Comparison of ENCODE assay signal across 7 mouse cellular contexts in genomic region chr19:60889714-60890315, GRCm38 (mm10). TPM values are rescaled to one million over a fixed set of nuclear protein-coding genes. Genes with fewer than 3 reads are reported as not detected.
DNase-seq lines count a peak whose midpoint lies in the region; ATAC-seq and TF ChIP-seq lines count a peak whose summit lies in the region.

Gene Grk5, plus strand, starts transcription at chr19:60889749.

- no peaks in the 10 kb centered on the region for H3K27me3 ChIP-seq in embryonic facial prominence, embryonic 12.5 days
- no peaks in the 10 kb centered on the region for H3K27me3 ChIP-seq in kidney, adult 2 months (replicated peaks; ENCODE audit: control insufficient read depth, insufficient read depth, low read length)
- H3K27me3 ChIP-seq in limb, embryonic 12.5 days: no peaks in the 10 kb centered on the region
- no peaks in the 10 kb centered on the region for H3K27me3 ChIP-seq in midbrain, embryonic 15.5 days (replicated peaks)
- H3K27me3 ChIP-seq in spleen, adult 2 months (ENCODE audit: control insufficient read depth, insufficient read depth, low read length): no peaks in the 10 kb centered on the region

- peaks cover 7% of the 10 kb centered on the region; the same call in 1 of the 2 replicates for H3K4me1 ChIP-seq in embryonic facial prominence, embryonic 12.5 days
- peaks cover 3% of the 10 kb centered on the region; the same call in 1 of the 2 replicates for H3K4me1 ChIP-seq in kidney, adult 2 months (ENCODE audit: control insufficient read depth, insufficient read depth, low read length)
- H3K4me1 ChIP-seq in limb, embryonic 12.5 days (replicated peaks): peaks cover 14% of the 10 kb centered on the region; the same call in 1 of the 2 replicates
- H3K4me1 ChIP-seq in midbrain, embryonic 15.5 days: peaks cover 24% of the 10 kb centered on the region
- no peaks in the 10 kb centered on the region; the same call in 1 of the 2 replicates for H3K4me1 ChIP-seq in spleen, adult 2 months (ENCODE audit: control insufficient read depth, insufficient read depth, insufficient read length)

- DNase-seq in adrenal gland, postnatal 25 days: peak; percentile 97
- peak; percentile 97 to 98 for DNase-seq in heart, adult 18-20 months
- peak; percentile 97 for DNase-seq in kidney, adult 2 months
- peak; percentile 77 to 93 for DNase-seq in spleen, adult 2 months (ENCODE audit: low read depth in 1 of 2, low spot score in 2 of 2)

- no peaks in the 10 kb centered on the region for H3K9me3 ChIP-seq in embryonic facial prominence, embryonic 12.5 days
- H3K9me3 ChIP-seq in limb, embryonic 12.5 days: no peaks in the 10 kb centered on the region
- H3K9me3 ChIP-seq in midbrain, embryonic 15.5 days: no peaks in the 10 kb centered on the region

- H3K4me3 ChIP-seq in embryonic facial prominence, embryonic 12.5 days: peak within 1 kb of the TSS; percentile 69
- H3K4me3 ChIP-seq in kidney, adult 2 months (ENCODE audit: insufficient read depth, low read depth, low read length): peak within 1 kb of the TSS; percentile 72
- H3K4me3 ChIP-seq in limb, embryonic 12.5 days (replicated peaks): peak within 1 kb of the TSS; percentile 69
- H3K4me3 ChIP-seq in midbrain, embryonic 15.5 days: peak within 1 kb of the TSS; percentile 82
- H3K4me3 ChIP-seq in spleen, adult 2 months (ENCODE audit: extremely low read depth, insufficient read depth, insufficient read length): peak within 1 kb of the TSS; percentile 58

- WGBS in embryonic facial prominence, embryonic 12.5 days: under 1% methylated on average over 55 of the region's 55 CpGs
- under 1% methylated on average over 55 of the region's 55 CpGs for WGBS in kidney, adult 2 months
- WGBS in limb, embryonic 12.5 days: under 1% methylated on average over 55 of the region's 55 CpGs
- WGBS in midbrain, embryonic 15.5 days: under 1% methylated on average over 55 of the region's 55 CpGs
- 1% methylated on average over 55 of the region's 55 CpGs for WGBS in spleen, adult 2 months

- ATAC-seq in embryonic facial prominence, embryonic 12.5 days (ENCODE audit: insufficient number of reproducible peaks, insufficient read depth, low FRiP score, low TSS enrichment): peak; percentile 98
- ATAC-seq in limb, embryonic 12.5 days (ENCODE audit: insufficient number of reproducible peaks, insufficient read depth, low FRiP score, low TSS enrichment, low read depth): peak; percentile 97
- peak; percentile 99 for ATAC-seq in midbrain, embryonic 15.5 days (replicated peaks)

- H3K27ac ChIP-seq in embryonic facial prominence, embryonic 12.5 days: peak within 1 kb of the TSS; percentile 91
- peak within 1 kb of the TSS; percentile 98 for H3K27ac ChIP-seq in kidney, adult 2 months (ENCODE audit: insufficient read depth, low read depth, low read length)
- H3K27ac ChIP-seq in limb, embryonic 12.5 days: peak within 1 kb of the TSS; percentile 98
- H3K27ac ChIP-seq in midbrain, embryonic 15.5 days: peak within 1 kb of the TSS; percentile 93
- H3K27ac ChIP-seq in spleen, adult 2 months (ENCODE audit: insufficient read depth, low read length): peak within 1 kb of the TSS; percentile 89

- TF ChIP-seq POLR2A in kidney, adult 2 months (IDR thresholded peaks at IDR 0.05; ENCODE audit: low read depth, low read length): no peak
- TF ChIP-seq POLR2A in spleen, adult 2 months (IDR thresholded peaks at IDR 0.05; ENCODE audit: low read depth, low read length): no peak; the same call in 1 of the 2 replicates

- H3K36me3 ChIP-seq in embryonic facial prominence, embryonic 12.5 days: no peaks in the 10 kb centered on the region
- H3K36me3 ChIP-seq in kidney, adult 2 months (ENCODE audit: control insufficient read depth, insufficient read depth, low read length): no peaks in the 10 kb centered on the region
- H3K36me3 ChIP-seq in limb, embryonic 12.5 days: no peaks in the 10 kb centered on the region
- H3K36me3 ChIP-seq in midbrain, embryonic 15.5 days (replicated peaks): no peaks in the 10 kb centered on the region
- H3K36me3 ChIP-seq in spleen, adult 2 months (ENCODE audit: control insufficient read depth, insufficient read depth, low read length): no peaks in the 10 kb centered on the region

- H3K9ac ChIP-seq in embryonic facial prominence, embryonic 12.5 days: peak within 1 kb of the TSS; percentile 72
- peak within 1 kb of the TSS; percentile 79 for H3K9ac ChIP-seq in limb, embryonic 12.5 days (replicated peaks)
- peak within 1 kb of the TSS; percentile 78 for H3K9ac ChIP-seq in midbrain, embryonic 15.5 days

- TF ChIP-seq CTCF in kidney, adult 2 months (conservative IDR thresholded peaks at IDR 0.05; ENCODE audit: insufficient read depth, insufficient read length, low read depth, low read length): peak; percentile 68; the same call in 1 of the 2 replicates
- peak; percentile 83 for TF ChIP-seq CTCF in spleen, adult 2 months (IDR thresholded peaks at IDR 0.05; ENCODE audit: extremely low read depth, insufficient read depth, insufficient read length, insufficient replicate concordance)

- peak within 1 kb of the TSS; percentile 70 for H3K4me2 ChIP-seq in embryonic facial prominence, embryonic 12.5 days (replicated peaks)
- peak within 1 kb of the TSS; percentile 66 for H3K4me2 ChIP-seq in limb, embryonic 12.5 days
- peak within 1 kb of the TSS; percentile 58 for H3K4me2 ChIP-seq in midbrain, embryonic 15.5 days

RNA-seq across cellular contexts. Expression of gene Grk5, which starts in this region (rescaled TPM):
- total RNA-seq in adrenal gland, postnatal 25 days (2021): 17.9 and 25.6 TPM in 2 replicates
- 2.2 and 2.7 TPM in 2 replicates for polyA plus RNA-seq in embryonic facial prominence, embryonic 12.5 days (2016; fragmentation: Nextera tagmentation; extraction: Ambion mirVana)
- 10 to 100 TPM; 28.3 to 42.0 TPM for total RNA-seq in heart, adult 18-20 months (2021)
- 2.5 and 2.8 TPM in 2 replicates for polyA plus RNA-seq in kidney, adult 2 months (2012; rRNA removed)
- polyA plus RNA-seq in limb, embryonic 12.5 days (2016; fragmentation: Nextera tagmentation; extraction: Ambion mirVana): 0.99 and 1.4 TPM in 2 replicates
- polyA plus RNA-seq in midbrain, embryonic 15.5 days (2015; fragmentation: Nextera tagmentation; extraction: Ambion mirVana): 2.5 and 2.6 TPM in 2 replicates
- 2.0 and 2.1 TPM in 2 replicates for polyA plus RNA-seq in spleen, adult 2 months (2012; rRNA removed)

Comparison
In these comparisons a context has a peak if more than half of its experiments do, and no peak if none do; other contexts are left out.
1. Peak in every context shown above with its lines: DNase-seq, ATAC-seq, H3K4me3 ChIP-seq and H3K27ac ChIP-seq.